Mouse (Mus musculus): ENCODE data around the gene Kcnj10. TPM values are rescaled to one million over a fixed set of nuclear protein-coding genes. Genes with fewer than 3 reads are reported as not detected.

Kcnj10 gene
- total and polyA plus RNA-seq, 3 experiments = 0.11 to 1.1 TPM; not detected in 1

- peaks cover 3% of the 10 kb centered on the region; the same call in 1 of the 2 replicates for H3K27me3 ChIP-seq (ENCODE audit: insufficient read depth, low read length)
- peaks cover 24% of the 10 kb centered on the region for H3K36me3 ChIP-seq (replicated peaks)
- peaks cover 12% of the 10 kb centered on the region for H3K4me1 ChIP-seq (ENCODE audit: insufficient read depth, low read depth, low read length)
- DNase-seq (ENCODE audit: low spot score) (no peak), ATAC-seq (ENCODE audit: extremely low read depth, insufficient number of reproducible peaks, low FRiP score, poor library complexity, severe bottlenecking) (no peak)
- H3K4me3 ChIP-seq (ENCODE audit: low read depth, low read length) = no peak overlapping the region
- no peak for TF ChIP-seq GATA1 (IDR thresholded peaks at IDR 0.05; ENCODE audit: borderline replicate concordance, low read length)
- TF ChIP-seq CTCF (IDR thresholded peaks at IDR 0.05; ENCODE audit: low read depth, low read length) = no peak
- TF ChIP-seq TAL1 (conservative IDR thresholded peaks at IDR 0.05; ENCODE audit: low read depth, low read length) = no peak
- no peak for TF ChIP-seq GATA2 (IDR thresholded peaks at IDR 0.05; ENCODE audit: borderline replicate concordance, low read depth, low read length)
- no peak for TF ChIP-seq POLR2AphosphoS5 (IDR thresholded peaks at IDR 0.05; ENCODE audit: insufficient replicate concordance, low read depth, low read length)
- H3K9me3 ChIP-seq (replicated peaks) = no peaks in the 10 kb centered on the region
Measured at GRCm38 (mm10) chr1:172387246-172387645, 46.2 kb downstream of the Kcnj10 start.

GRCm38 (mm10) chr1:172390769-172391168, 49.8 kb downstream of the Kcnj10 start:
- Histone ChIP-seq H3K27me3 (ENCODE audit: insufficient read depth, low read length) (peaks cover 9% of the 10 kb centered on the region), H3K9me3 (replicated peaks) (no peaks in the 10 kb centered on the region), H3K4me3 (ENCODE audit: low read depth, low read length) (no peak overlapping the region), H3K4me1 (ENCODE audit: insufficient read depth, low read depth, low read length) (peaks cover 4% of the 10 kb centered on the region; the same call in 1 of the 2 replicates), H3K36me3 (replicated peaks) (peaks cover 6% of the 10 kb centered on the region)
- DNase-seq (ENCODE audit: low spot score) (no peak), ATAC-seq (ENCODE audit: extremely low read depth, insufficient number of reproducible peaks, low FRiP score, poor library complexity, severe bottlenecking) (no peak; the same call in 1 of the 2 replicates)
- TF ChIP-seq TAL1 (conservative IDR thresholded peaks at IDR 0.05; ENCODE audit: low read depth, low read length) (no peak), CTCF (IDR thresholded peaks at IDR 0.05; ENCODE audit: low read depth, low read length) (no peak), POLR2AphosphoS5 (IDR thresholded peaks at IDR 0.05; ENCODE audit: insufficient replicate concordance, low read depth, low read length) (no peak), GATA2 (IDR thresholded peaks at IDR 0.05; ENCODE audit: borderline replicate concordance, low read depth, low read length) (no peak)

- Histone ChIP-seq H3K9me3 (replicated peaks) (no peaks in the 10 kb centered on the region), H3K27me3 (ENCODE audit: insufficient read depth, low read length) (peaks cover 9% of the 10 kb centered on the region), H3K4me3 (ENCODE audit: low read depth, low read length) (no peak overlapping the region), H3K4me1 (ENCODE audit: insufficient read depth, low read depth, low read length) (peaks cover 4% of the 10 kb centered on the region; the same call in 1 of the 2 replicates), H3K36me3 (replicated peaks) (no peaks in the 10 kb centered on the region)
- no peak for TF ChIP-seq GATA1 (IDR thresholded peaks at IDR 0.05; ENCODE audit: borderline replicate concordance, low read length)
- no peak for TF ChIP-seq GATA2 (IDR thresholded peaks at IDR 0.05; ENCODE audit: borderline replicate concordance, low read depth, low read length)
- TF ChIP-seq TAL1 (conservative IDR thresholded peaks at IDR 0.05; ENCODE audit: low read depth, low read length) = no peak
- no peak for TF ChIP-seq CTCF (IDR thresholded peaks at IDR 0.05; ENCODE audit: low read depth, low read length)
- no peak for TF ChIP-seq POLR2AphosphoS5 (IDR thresholded peaks at IDR 0.05; ENCODE audit: insufficient replicate concordance, low read depth, low read length)
- ATAC-seq (ENCODE audit: extremely low read depth, insufficient number of reproducible peaks, low FRiP score, poor library complexity, severe bottlenecking) = no peak
- DNase-seq (ENCODE audit: low spot score) = no peak
Measured at GRCm38 (mm10) chr1:172391807-172392581, 51.0 kb downstream of the Kcnj10 start.

- Histone ChIP-seq H3K4me3 (ENCODE audit: low read depth, low read length) (no peak overlapping the region), H3K4me1 (ENCODE audit: insufficient read depth, low read depth, low read length) (peaks cover 4% of the 10 kb centered on the region; the same call in 1 of the 2 replicates), H3K36me3 (replicated peaks) (no peaks in the 10 kb centered on the region), H3K9me3 (replicated peaks) (no peaks in the 10 kb centered on the region), H3K27me3 (ENCODE audit: insufficient read depth, low read length) (peaks cover 9% of the 10 kb centered on the region)
- DNase-seq (ENCODE audit: low spot score) = no peak
- TF ChIP-seq TAL1 (conservative IDR thresholded peaks at IDR 0.05; ENCODE audit: low read depth, low read length) = no peak
- TF ChIP-seq POLR2AphosphoS5 (IDR thresholded peaks at IDR 0.05; ENCODE audit: insufficient replicate concordance, low read depth, low read length) = no peak
- no peak for TF ChIP-seq GATA1 (IDR thresholded peaks at IDR 0.05; ENCODE audit: borderline replicate concordance, low read length)
- no peak for TF ChIP-seq CTCF (IDR thresholded peaks at IDR 0.05; ENCODE audit: low read depth, low read length)
- no peak for TF ChIP-seq GATA2 (IDR thresholded peaks at IDR 0.05; ENCODE audit: borderline replicate concordance, low read depth, low read length)
- ATAC-seq (ENCODE audit: extremely low read depth, insufficient number of reproducible peaks, low FRiP score, poor library complexity, severe bottlenecking) = no peak
Measured at GRCm38 (mm10) chr1:172392643-172393170, 51.7 kb downstream of the Kcnj10 start.

GRCm38 (mm10) chr1:172393739-172394138, 52.7 kb downstream of the Kcnj10 start:
- peaks cover 4% of the 10 kb centered on the region; the same call in 1 of the 2 replicates for H3K4me1 ChIP-seq (ENCODE audit: insufficient read depth, low read depth, low read length)
- peaks cover 14% of the 10 kb centered on the region for H3K27me3 ChIP-seq (ENCODE audit: insufficient read depth, low read length)
- H3K9me3 ChIP-seq (replicated peaks) = no peaks in the 10 kb centered on the region
- ATAC-seq (ENCODE audit: extremely low read depth, insufficient number of reproducible peaks, low FRiP score, poor library complexity, severe bottlenecking) = no peak
- TF ChIP-seq POLR2AphosphoS5 (IDR thresholded peaks at IDR 0.05; ENCODE audit: insufficient replicate concordance, low read depth, low read length) = no peak
- no peak for TF ChIP-seq CTCF (IDR thresholded peaks at IDR 0.05; ENCODE audit: low read depth, low read length)
- TF ChIP-seq GATA2 (IDR thresholded peaks at IDR 0.05; ENCODE audit: borderline replicate concordance, low read depth, low read length) = no peak
- no peak for TF ChIP-seq TAL1 (conservative IDR thresholded peaks at IDR 0.05; ENCODE audit: low read depth, low read length)
- TF ChIP-seq GATA1 (IDR thresholded peaks at IDR 0.05; ENCODE audit: borderline replicate concordance, low read length) = no peak
- no peak for DNase-seq (ENCODE audit: low spot score)
- H3K4me3 ChIP-seq (ENCODE audit: low read depth, low read length) = no peak overlapping the region
- H3K36me3 ChIP-seq (replicated peaks) = no peaks in the 10 kb centered on the region

GRCm38 (mm10) chr1:172396996-172397752, 56.2 kb downstream of the Kcnj10 start:
- no peak for ATAC-seq (ENCODE audit: extremely low read depth, insufficient number of reproducible peaks, low FRiP score, poor library complexity, severe bottlenecking)
- no peak for DNase-seq (ENCODE audit: low spot score)
- TF ChIP-seq GATA1 (IDR thresholded peaks at IDR 0.05; ENCODE audit: borderline replicate concordance, low read length) (no peak), CTCF (IDR thresholded peaks at IDR 0.05; ENCODE audit: low read depth, low read length) (no peak), GATA2 (IDR thresholded peaks at IDR 0.05; ENCODE audit: borderline replicate concordance, low read depth, low read length) (no peak), TAL1 (conservative IDR thresholded peaks at IDR 0.05; ENCODE audit: low read depth, low read length) (no peak), POLR2AphosphoS5 (IDR thresholded peaks at IDR 0.05; ENCODE audit: insufficient replicate concordance, low read depth, low read length) (no peak)
- H3K4me3 ChIP-seq (ENCODE audit: low read depth, low read length) = no peak overlapping the region
- H3K9me3 ChIP-seq (replicated peaks) = no peaks in the 10 kb centered on the region
- H3K27me3 ChIP-seq (ENCODE audit: insufficient read depth, low read length) = peaks cover 11% of the 10 kb centered on the region
- H3K4me1 ChIP-seq (ENCODE audit: insufficient read depth, low read depth, low read length) = no peaks in the 10 kb centered on the region
- no peaks in the 10 kb centered on the region for H3K36me3 ChIP-seq (replicated peaks)
